Mouse (Mus musculus) cerebellum, adult 2 months (tissue): ENCODE results near the gene Babam2.

ENCODE experiments used
- CTCF ChIP-seq: fragments of 200-500 bp; IDR thresholded peaks from 2 replicates; pipeline ENCODE4 v1.5.1; 2011; ENCODE audit warnings: low read depth, mild to moderate bottlenecking, control low read depth, low read length, moderate library complexity, borderline replicate concordance; ENCODE audit not compliant: insufficient read depth
- POLR2A ChIP-seq: fragments of 200-500 bp; IDR thresholded peaks from 2 replicates; pipeline ENCODE4 v1.6.1; 2011; ENCODE audit warnings: low read length, control low read depth, borderline replicate concordance; ENCODE audit not compliant: insufficient read depth

DNA sequence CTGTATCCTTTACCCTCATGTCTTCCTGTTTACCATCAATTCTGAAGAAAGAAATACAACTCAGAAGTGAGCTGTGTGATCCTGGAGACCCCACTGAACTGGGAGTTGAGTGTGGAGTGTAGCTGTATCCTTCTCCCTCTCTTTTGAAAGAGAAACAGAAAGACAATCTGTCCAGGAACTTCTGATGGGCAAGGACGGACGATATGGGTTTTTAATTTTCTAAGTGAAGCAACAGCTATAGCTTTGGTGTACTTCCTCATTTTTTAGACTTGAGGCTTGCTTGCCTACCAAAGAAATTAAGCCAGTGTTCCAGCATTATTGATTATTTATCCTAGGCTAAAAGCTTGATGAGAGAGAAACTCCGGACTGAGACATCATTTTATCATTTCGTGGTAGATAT, 116.6 kb downstream of the Babam2 start:
- TF ChIP-seq CTCF (no peak), POLR2A (no peak)
